Mouse (Mus musculus): Measurements from ENCODE around the gene Hoxc5. TPM values are rescaled to one million over a fixed set of nuclear protein-coding genes. Genes with fewer than 3 reads are reported as not detected.

Gene Hoxc5
- total RNA-seq, 1 experiment from 2014 or later = not detected

- no peak for ATAC-seq (replicated peaks; ENCODE audit: low read depth, poor library complexity, severe bottlenecking)
Measured at GRCm38 (mm10) chr15:102983716-102984115, 16.5 kb downstream of the Hoxc5 start.

DNA sequence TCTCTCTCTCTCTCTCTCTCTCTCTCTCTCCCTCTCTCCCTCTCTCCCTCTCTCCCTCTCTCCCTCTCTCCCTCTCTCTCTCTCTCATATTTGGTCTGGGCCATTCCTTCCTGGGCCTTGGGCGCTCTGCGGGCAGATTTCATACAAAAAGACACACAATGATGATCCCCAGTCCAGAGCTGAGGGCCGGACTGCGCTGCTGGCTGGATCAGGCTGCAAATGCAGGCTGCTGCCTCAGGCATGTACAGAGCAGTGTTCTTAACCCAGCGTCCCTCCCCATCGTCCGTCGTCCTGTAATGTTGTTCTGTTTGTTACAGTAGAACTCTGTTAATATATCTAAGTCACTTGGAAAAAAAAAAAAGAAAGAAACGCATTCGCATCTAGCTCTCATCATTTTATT, 17.3 kb downstream of the Hoxc5 start:
- ATAC-seq (replicated peaks; ENCODE audit: low read depth, poor library complexity, severe bottlenecking) = no peak

GRCm38 (mm10) chr15:102984925-102985324, 17.7 kb downstream of the Hoxc5 start:
- ATAC-seq (replicated peaks; ENCODE audit: low read depth, poor library complexity, severe bottlenecking) = no peak

DNA sequence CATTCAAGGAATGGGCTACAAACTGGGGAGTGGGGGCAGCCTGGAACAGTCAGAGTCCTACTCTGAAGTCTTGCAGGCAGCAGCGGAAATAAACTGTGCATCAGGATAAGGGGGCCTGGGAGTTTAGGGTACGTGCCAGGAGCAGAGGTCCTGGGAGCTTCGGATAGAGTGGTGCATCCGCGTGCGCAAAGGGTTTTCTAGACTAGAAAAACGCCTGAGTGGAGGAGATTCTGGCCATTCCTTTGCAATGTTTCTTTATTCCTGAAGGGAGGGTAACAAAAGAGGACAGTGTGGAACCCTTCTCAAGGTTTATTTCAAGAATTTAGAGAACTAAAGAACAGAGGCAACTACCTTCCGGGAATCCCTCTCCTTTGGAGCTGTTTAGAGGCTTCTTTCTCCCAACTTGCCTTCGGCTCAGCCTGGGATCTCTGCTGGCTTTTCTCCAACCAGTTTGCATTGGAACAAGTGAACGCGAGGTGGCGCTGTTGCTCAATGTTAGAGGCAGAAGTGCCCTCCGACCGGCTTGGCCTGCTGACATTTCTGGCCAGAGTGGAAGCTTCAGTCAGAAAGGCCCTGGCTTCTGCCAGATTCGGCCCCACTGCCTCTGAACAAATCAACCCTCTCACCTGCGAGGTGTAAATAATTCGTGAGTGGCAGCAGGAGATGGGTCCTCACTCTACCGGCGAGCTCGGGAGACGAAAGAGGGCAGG, 20.0 kb downstream of the Hoxc5 start:
- ATAC-seq (replicated peaks; ENCODE audit: low read depth, poor library complexity, severe bottlenecking) = peak; percentile 93

DNA sequence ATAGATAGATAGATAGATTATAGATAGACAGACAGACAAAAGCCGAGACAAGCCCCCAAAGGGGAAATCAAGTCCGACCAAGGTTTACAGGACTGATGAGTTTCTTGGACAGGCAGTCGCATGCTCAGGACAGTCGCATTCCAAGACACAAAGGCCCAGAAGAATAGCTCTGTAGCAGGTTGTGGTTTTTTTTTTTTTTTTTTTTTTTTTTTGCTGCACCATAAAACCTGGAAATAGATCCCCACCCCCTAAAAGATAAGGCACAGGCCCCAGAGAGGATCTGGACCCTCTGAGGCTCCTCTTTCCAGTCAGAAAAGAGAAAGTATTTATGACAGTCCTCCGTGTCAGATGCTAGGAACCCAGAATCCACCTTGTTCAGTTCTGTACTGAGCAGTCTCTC, 20.8 kb downstream of the Hoxc5 start:
- no peak for ATAC-seq (replicated peaks; ENCODE audit: low read depth, poor library complexity, severe bottlenecking)

GRCm38 (mm10) chr15:102990461-102991397, 23.5 kb downstream of the Hoxc5 start, which contains the start of gene Hoxc8:
TSS of gene Hoxc8 (plus strand) at chr15:102990607.
- ATAC-seq (replicated peaks; ENCODE audit: low read depth, poor library complexity, severe bottlenecking) = no peak

DNA sequence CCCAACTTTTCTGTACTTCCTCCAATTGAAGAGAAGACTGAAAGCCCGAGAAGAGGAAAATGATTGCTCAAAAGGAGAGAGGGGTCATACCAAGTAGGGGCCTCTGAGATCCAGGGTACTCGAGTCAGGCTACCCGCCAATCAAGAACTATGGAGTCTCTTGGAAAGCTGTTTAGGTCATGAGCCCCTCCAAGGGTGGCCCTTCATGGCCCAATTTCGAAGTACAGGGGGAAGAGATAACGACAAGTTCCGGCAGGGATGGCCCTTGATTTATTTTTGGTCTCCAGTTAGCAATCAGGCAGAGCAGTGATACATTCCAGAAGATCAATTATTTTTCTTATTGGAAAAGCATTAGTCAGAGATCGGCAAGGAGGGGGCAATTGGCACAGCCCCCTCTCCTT, 24.5 kb downstream of the Hoxc5 start:
- ATAC-seq (replicated peaks; ENCODE audit: low read depth, poor library complexity, severe bottlenecking) = no peak

- no peak for ATAC-seq (replicated peaks; ENCODE audit: low read depth, poor library complexity, severe bottlenecking)
Measured at GRCm38 (mm10) chr15:102992206-102992605, 25.0 kb downstream of the Hoxc5 start.

- ATAC-seq (replicated peaks; ENCODE audit: low read depth, poor library complexity, severe bottlenecking) = no peak
Measured at GRCm38 (mm10) chr15:102992863-102993262, 25.6 kb downstream of the Hoxc5 start.

GRCm38 (mm10) chr15:102996548-102996947, 29.3 kb downstream of the Hoxc5 start:
- no peak for ATAC-seq (replicated peaks; ENCODE audit: low read depth, poor library complexity, severe bottlenecking)

DNA sequence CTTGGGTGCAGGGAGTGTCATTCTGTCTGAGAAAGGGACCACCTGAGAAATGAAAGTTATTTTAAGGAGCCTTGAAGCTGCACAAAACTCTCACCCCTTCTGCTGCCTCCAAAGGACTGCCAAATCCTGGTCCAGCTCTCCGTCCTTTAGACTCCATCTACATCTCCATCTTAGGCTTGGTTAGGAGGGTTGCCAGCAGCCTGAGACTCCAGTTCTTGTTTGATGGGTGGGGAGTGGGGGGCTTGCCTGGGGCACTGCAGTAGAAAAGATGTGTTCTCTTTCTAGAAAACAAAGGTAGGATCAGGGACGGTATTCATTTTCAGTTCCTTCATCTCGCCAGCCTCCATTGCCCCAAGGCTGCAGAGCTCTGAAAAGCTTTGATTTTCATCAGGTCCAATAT, 30.2 kb downstream of the Hoxc5 start:
- no peak for ATAC-seq (replicated peaks; ENCODE audit: low read depth, poor library complexity, severe bottlenecking)

DNA sequence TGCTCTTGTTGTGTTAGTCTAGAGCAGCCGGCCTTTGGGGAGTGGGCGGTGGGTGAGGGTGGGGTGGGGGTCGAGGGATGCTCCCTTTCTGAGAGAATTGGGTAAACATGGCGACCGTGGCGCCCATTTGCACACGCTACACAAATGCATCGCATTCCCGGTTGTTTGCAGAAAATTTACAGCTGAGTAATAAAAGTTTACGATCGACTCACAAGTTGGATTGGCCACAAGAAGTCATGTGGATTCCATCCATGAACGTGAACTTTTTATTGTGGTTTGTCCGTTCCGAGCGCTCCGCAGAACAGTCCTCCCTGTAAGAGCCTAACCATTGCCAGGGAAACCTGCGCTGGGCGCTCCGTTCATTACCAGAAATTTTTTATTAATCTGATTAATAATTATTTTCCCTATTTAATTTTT, 30.7 kb downstream of the Hoxc5 start, which contains the start of gene Hoxc6:
Gene Hoxc6 (plus strand): TSS at position 319 of the 417 bp plus-strand sequence.
- ATAC-seq (replicated peaks; ENCODE audit: low read depth, poor library complexity, severe bottlenecking) = no peak

DNA sequence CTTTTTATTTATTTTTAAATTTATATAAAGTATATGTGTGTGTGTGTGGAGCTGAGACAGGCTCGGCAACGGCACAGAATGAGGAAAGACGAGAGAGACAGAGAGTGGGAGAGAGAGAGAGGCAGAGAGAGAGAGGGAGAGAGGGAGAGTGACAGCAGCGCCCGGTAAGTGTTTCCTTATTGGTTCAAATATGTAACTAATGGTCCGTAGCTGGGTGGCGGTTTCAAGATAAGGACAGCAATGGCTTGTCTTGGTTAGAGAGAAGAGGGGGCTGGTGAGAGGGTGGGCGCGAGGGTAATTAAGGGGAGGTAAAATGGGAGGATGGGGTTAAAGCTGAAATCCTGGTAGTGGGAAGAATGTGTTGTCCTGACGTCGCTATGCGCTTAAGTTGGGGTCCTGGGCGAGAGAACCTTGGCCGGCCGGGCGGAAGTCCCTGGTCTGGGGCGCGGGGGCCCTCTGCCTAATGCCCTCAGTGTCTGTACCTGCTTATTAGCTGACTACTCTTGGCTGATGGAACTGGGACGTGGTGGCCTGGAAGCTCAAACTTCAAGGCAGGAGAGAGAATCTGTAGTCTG, 31.5 kb downstream of the Hoxc5 start:
- ATAC-seq (replicated peaks; ENCODE audit: low read depth, poor library complexity, severe bottlenecking) = no peak

- peak; percentile 62 for ATAC-seq (replicated peaks; ENCODE audit: low read depth, poor library complexity, severe bottlenecking)
Measured at GRCm38 (mm10) chr15:102999183-102999831, 32.1 kb downstream of the Hoxc5 start.

- no peak for ATAC-seq (replicated peaks; ENCODE audit: low read depth, poor library complexity, severe bottlenecking)
Measured at GRCm38 (mm10) chr15:102999955-103000354, 32.7 kb downstream of the Hoxc5 start.

- no peak for ATAC-seq (replicated peaks; ENCODE audit: low read depth, poor library complexity, severe bottlenecking)
Measured at GRCm38 (mm10) chr15:103000501-103000901, 33.3 kb downstream of the Hoxc5 start.

- no peak for ATAC-seq (replicated peaks; ENCODE audit: low read depth, poor library complexity, severe bottlenecking)
Measured at GRCm38 (mm10) chr15:103001370-103001769, 34.1 kb downstream of the Hoxc5 start.

DNA sequence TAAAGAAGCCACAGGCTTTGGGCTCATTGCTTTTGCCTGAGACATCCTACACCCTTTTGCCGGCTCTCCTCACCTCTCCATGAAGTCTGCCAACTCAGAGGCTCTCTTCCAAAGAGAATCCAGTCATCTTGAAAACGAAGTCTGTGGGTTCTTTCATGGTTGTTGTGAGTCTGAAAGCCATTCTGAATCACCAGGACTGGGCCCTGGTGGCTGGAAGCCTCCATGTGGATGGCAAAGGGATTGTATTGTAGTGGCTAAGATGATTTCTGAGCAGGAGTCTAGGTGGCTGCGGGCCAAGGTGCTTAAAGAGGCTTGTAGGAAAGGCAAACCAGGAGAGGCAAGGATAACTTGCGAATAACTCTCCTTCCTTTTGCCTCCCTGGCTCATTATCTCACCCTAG, 34.9 kb downstream of the Hoxc5 start:
- ATAC-seq (replicated peaks; ENCODE audit: low read depth, poor library complexity, severe bottlenecking) = no peak

- ATAC-seq (replicated peaks; ENCODE audit: low read depth, poor library complexity, severe bottlenecking) = no peak
Measured at GRCm38 (mm10) chr15:103002821-103003448, 35.7 kb downstream of the Hoxc5 start.

GRCm38 (mm10) chr15:103005308-103005707, 38.1 kb downstream of the Hoxc5 start:
- no peak for ATAC-seq (replicated peaks; ENCODE audit: low read depth, poor library complexity, severe bottlenecking)
